Mouse (Mus musculus) olfactory bulb, adult 2 months (tissue): ENCODE data around the gene Fam240a. TPM values are rescaled to one million over a fixed set of nuclear protein-coding genes. Genes with fewer than 3 reads are reported as not detected.

ENCODE experiments used
- H3K27ac ChIP-seq: fragments of 200-500 bp; 2 replicates; pipeline ENCODE4 v1.5.1; 2012; ENCODE audit warnings: low read depth, low read length; ENCODE audit not compliant: insufficient read depth
- H3K4me1 ChIP-seq: fragments of 200-500 bp; 2 replicates; pipeline ENCODE4 v1.6.1; 2012; ENCODE audit warnings: low read length; ENCODE audit not compliant: control insufficient read depth, insufficient read depth
- H3K4me3 ChIP-seq: fragments of 200-500 bp; 2 replicates; pipeline ENCODE4 v1.5.1; 2012; ENCODE audit warnings: mild to moderate bottlenecking, low read depth, low read length, moderate library complexity; ENCODE audit not compliant: insufficient read depth
- CTCF ChIP-seq: fragments of 200-500 bp; IDR thresholded peaks from 2 replicates; pipeline ENCODE4 v1.5.1; 2012; ENCODE audit warnings: low read depth, mild to moderate bottlenecking, low read length, moderate library complexity; ENCODE audit not compliant: insufficient read depth
- POLR2A ChIP-seq: fragments of 200-500 bp; IDR thresholded peaks from 2 replicates; pipeline ENCODE4 v1.6.1; 2012; ENCODE audit warnings: mild to moderate bottlenecking, low read depth, low read length, moderate library complexity; ENCODE audit not compliant: insufficient read depth
- WGBS: fragments of 180-500 bp; shearing (Covaris S2); methylation state at CpG from one replicate; pipeline ENCODE4 v1.1.7; 2018; 5-methylcytosine and 5-hydroxymethylcytosine counted together
- polyA plus RNA-seq: library from polyadenylated mRNA; stranded (reverse); fragments of >200 nt; gene quantifications from 2 replicates; pipeline ENCODE4 v1.2.4, GENCODE M21; 2012; ENCODE audit warnings: low replicate concordance; ENCODE audit not compliant: missing spikeins, insufficient read depth, insufficient read length

The Fam240a gene
- polyA plus RNA-seq, 1 experiment = not detected

GRCm38 (mm10) chr9:110954681-110955445 is 38.2 kb upstream of the Fam240a start:
- Histone ChIP-seq H3K4me3 (no peak overlapping the region), H3K27ac (no peak overlapping the region), H3K4me1 (no peaks in the 10 kb centered on the region)
- TF ChIP-seq CTCF (no peak), POLR2A (no peak)
- 52% methylated on average over 2 of the region's 2 CpGs for WGBS

DNA sequence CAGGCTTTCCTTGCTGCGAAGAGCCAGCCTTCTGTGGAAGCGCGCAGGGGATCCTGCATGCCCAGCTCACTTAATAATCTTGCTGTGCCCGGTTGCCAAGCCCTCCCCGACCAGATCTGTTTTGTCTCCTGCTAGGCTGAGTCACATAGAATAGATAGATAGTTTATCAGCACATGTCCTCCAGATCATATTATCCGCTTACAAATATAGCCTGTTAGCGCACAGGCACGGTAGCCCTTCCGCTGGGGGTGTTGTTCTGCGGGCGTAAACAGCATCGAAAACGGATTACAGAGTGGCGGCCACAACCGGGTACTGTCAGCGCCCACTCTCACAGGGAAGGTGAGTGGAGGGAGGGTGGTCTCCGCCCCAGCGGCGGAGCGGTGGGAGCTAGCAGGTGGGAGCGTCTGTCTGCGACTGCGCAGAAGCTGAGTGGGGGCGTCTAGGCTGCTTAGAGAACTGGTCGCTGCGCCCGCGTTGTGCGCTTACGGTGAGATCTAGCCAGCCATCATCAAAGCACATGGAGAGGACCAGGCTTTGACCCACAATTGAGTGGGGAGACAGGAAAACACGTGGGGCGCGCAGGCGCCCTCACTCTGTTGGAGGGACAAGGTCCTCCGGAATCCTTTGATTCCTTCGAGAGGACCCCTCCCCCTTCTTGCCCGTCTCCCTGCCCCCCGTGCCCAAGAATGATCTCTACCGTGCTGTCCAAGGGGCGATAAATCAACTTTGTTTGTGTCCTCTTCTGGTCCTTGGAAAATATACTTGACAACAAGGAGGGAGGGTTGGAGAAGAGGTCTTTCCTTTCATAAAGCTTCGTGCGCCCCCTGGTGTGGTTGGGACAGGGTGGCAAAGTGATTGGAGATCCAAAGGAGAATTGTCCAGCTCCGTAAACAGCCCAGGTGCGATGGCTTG is 37.1 kb upstream of the Fam240a start:
- TF ChIP-seq CTCF (peak; percentile 58), POLR2A (peak; percentile 30; the same call in 1 of the 2 replicates)
- under 1% methylated on average over 44 of the region's 44 CpGs for WGBS

GRCm38 (mm10) chr9:110952931-110953549 is 36.4 kb upstream of the Fam240a start:
- WGBS = 34% methylated on average over 5 of the region's 5 CpGs
- H3K4me3 ChIP-seq = peak overlapping the region; percentile 78
- TF ChIP-seq CTCF (no peak), POLR2A (no peak)
- no peaks in the 10 kb centered on the region for H3K4me1 ChIP-seq
- H3K27ac ChIP-seq = peak overlapping the region; percentile 16; the same call in 1 of the 2 replicates

More for the DNA sequence above, 37.1 kb upstream of the Fam240a start:
- H3K4me1 ChIP-seq = no peaks in the 10 kb centered on the region
- peak overlapping the region; percentile 16; the same call in 1 of the 2 replicates for H3K27ac ChIP-seq
- peak overlapping the region; percentile 78 for H3K4me3 ChIP-seq

DNA sequence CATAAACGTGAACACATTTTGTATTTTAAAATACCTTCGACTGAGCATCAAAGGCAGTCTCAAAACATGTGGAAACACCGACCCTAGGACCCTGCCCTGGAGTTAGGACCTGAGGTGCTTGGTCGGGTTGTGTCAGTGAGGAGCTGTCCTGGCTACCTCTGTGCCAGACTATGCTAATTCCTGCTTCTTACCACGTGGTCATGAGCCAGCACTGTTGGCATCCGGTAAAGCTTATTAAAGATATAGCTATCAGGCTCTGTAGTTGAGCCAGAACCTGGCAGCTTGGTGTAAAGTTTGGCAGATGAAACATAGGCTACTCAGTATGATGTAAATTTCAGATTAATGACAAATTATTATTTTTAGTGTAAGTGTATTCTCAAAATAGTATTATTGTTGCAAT is 35.7 kb upstream of the Fam240a start:
- 53% methylated on average over 6 of the region's 6 CpGs for WGBS
- no peak overlapping the region for H3K4me3 ChIP-seq
- TF ChIP-seq CTCF (no peak), POLR2A (no peak)
- no peaks in the 10 kb centered on the region for H3K4me1 ChIP-seq
- H3K27ac ChIP-seq = no peak overlapping the region

GRCm38 (mm10) chr9:110951866-110952265 is 35.2 kb upstream of the Fam240a start:
- H3K4me3 ChIP-seq = no peak overlapping the region
- H3K27ac ChIP-seq = no peak overlapping the region
- WGBS = 99% methylated on average over 13 of the region's 13 CpGs
- TF ChIP-seq CTCF = no peak
- TF ChIP-seq POLR2A = no peak
- no peaks in the 10 kb centered on the region for H3K4me1 ChIP-seq

DNA sequence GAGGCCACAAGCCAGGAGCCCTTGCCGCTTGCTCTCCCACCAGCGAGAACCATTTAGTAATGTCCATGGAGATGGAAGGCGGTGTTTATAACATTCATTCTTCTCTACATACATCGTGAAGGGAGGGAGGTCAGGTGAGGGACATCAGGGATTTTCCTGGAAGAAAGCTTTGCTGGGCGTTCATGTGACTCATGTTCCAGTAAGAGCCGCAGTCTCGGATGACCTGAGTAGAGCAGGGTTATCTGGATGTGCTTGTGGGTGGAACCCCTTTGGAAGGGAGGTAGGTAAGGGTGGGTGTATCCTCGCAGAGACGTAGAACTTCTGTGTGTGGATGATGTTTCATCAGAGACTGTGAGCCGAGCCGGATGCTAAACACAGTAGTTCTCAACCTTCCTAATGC is 34.7 kb upstream of the Fam240a start, which contains the start of gene Lrrc2:
TSS of gene Lrrc2 (plus strand) at position 149 of the 400 bp plus-strand sequence.
- WGBS = 91% methylated on average over 11 of the region's 11 CpGs
- peaks cover 4% of the 10 kb centered on the region; the same call in 1 of the 2 replicates for H3K4me1 ChIP-seq
- no peak within 1 kb of the TSS for H3K4me3 ChIP-seq
- no peak within 1 kb of the TSS for H3K27ac ChIP-seq
- TF ChIP-seq POLR2A (no peak), CTCF (no peak)

GRCm38 (mm10) chr9:110950109-110950508 is 33.4 kb upstream of the Fam240a start:
- H3K27ac ChIP-seq = no peak overlapping the region
- TF ChIP-seq CTCF (no peak), POLR2A (no peak)
- peaks cover 5% of the 10 kb centered on the region; the same call in 1 of the 2 replicates for H3K4me1 ChIP-seq
- WGBS = over 99% methylated on average over 3 of the region's 3 CpGs
- H3K4me3 ChIP-seq = no peak overlapping the region

DNA sequence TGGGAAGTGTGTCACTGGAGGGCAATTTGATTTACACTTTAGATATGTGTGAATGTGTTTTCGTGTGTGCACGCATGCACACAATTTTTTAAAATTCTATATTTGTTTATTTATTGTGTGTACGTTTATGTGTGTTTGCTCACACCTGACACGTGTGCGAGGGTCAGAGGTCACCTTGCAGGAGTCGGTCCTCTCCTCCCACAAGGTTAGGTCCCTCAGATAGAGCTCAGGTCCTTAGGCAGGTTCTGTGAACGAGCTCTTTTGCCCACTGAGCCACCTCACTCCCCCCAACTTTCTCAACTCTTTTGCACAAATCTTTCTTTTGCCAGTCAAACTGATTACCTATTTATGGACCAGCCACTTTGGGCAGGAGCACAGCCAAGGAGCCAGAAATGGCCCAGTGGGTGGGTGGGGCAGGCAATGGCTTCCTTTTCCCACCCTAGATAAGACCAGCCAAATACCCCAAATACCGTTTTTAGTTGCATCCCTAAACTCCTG is 32.2 kb upstream of the Fam240a start:
- no peak overlapping the region for H3K27ac ChIP-seq
- no peak overlapping the region for H3K4me3 ChIP-seq
- no peak for TF ChIP-seq POLR2A
- no peak for TF ChIP-seq CTCF
- WGBS = 89% methylated on average over 8 of the region's 8 CpGs
- peaks cover 5% of the 10 kb centered on the region; the same call in 1 of the 2 replicates for H3K4me1 ChIP-seq

- WGBS = 84% methylated on average over 6 of the region's 6 CpGs
- H3K4me1 ChIP-seq = peaks cover 5% of the 10 kb centered on the region; the same call in 1 of the 2 replicates
- H3K4me3 ChIP-seq = no peak overlapping the region
- no peak for TF ChIP-seq CTCF
- TF ChIP-seq POLR2A = no peak
- no peak overlapping the region for H3K27ac ChIP-seq
These were observed 31.2 kb upstream of the Fam240a start for GRCm38 (mm10) chr9:110947900-110948299.
